ENCODE assay signal across 11 mouse cellular contexts in the genomic region with DNA sequence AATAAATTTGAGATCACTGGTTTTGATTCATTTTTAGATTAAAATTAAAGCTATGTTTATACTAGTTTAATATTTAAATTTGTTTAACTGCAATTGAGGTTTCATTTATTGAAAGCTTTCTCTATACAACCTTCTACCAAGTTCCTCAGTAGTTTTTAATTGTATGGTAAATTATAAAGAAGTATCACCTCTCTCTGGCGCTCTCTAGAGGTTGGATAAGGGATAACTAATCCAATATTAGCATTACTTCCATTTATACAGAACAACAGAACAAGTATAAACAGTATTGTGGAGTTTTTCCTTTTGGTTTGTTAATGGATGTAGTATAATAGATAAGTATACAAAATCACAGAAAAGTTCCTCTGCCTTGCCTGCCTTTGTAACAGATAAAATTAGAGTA. TPM values are rescaled to one million over a fixed set of nuclear protein-coding genes. Genes with fewer than 3 reads are reported as not detected.
DNase-seq lines count a peak whose midpoint lies in the region; ATAC-seq and TF ChIP-seq lines count a peak whose summit lies in the region.
"Had no signal": no experiment of that assay in that cellular context is flagged by ENCODE, and none has a peak within 500 bp of the region (broad histone marks: within the 10 kb centered on the region; RNA-seq: fewer than 3 reads in every experiment).

No protein-coding gene starts in this region.

- no peaks in the 10 kb centered on the region for H3K27me3 ChIP-seq in hindbrain, postnatal 0 days (ENCODE audit: insufficient read depth, low read length)
- no peaks in the 10 kb centered on the region for H3K27me3 ChIP-seq in hindbrain, embryonic 10.5 days (ENCODE audit: insufficient read depth, poor library complexity, severe bottlenecking)
- no peaks in the 10 kb centered on the region for H3K27me3 ChIP-seq in E14TG2a.4 (ENCODE audit: insufficient read depth, low read length)
- H3K27me3 ChIP-seq: embryonic facial prominence, embryonic 13.5 days; heart, embryonic 15.5 days had no signal

- no peak overlapping the region for H3K27ac ChIP-seq in hindbrain, postnatal 0 days
- H3K27ac ChIP-seq in hindbrain, embryonic 10.5 days, result no peak overlapping the region
- H3K27ac ChIP-seq: embryonic facial prominence, embryonic 13.5 days; heart, embryonic 15.5 days had no signal

- H3K36me3 ChIP-seq in hindbrain, postnatal 0 days (ENCODE audit: insufficient read depth, low read length), result peaks cover 28% of the 10 kb centered on the region
- peaks cover 83% of the 10 kb centered on the region for H3K36me3 ChIP-seq in hindbrain, embryonic 10.5 days
- peaks cover 67% of the 10 kb centered on the region for H3K36me3 ChIP-seq in E14TG2a.4 (ENCODE audit: insufficient read depth, low read length)

- no peaks in the 10 kb centered on the region for H3K4me1 ChIP-seq in hindbrain, postnatal 0 days (ENCODE audit: insufficient read depth, low read length)
- H3K4me1 ChIP-seq in hindbrain, embryonic 10.5 days (replicated peaks), result no peaks in the 10 kb centered on the region
- no peaks in the 10 kb centered on the region for H3K4me1 ChIP-seq in E14TG2a.4 (replicated peaks; ENCODE audit: low read depth, low read length)
- H3K4me1 ChIP-seq: embryonic facial prominence, embryonic 13.5 days; heart, embryonic 15.5 days had no signal

- peak; percentile 58 for TF ChIP-seq CTCF in hindbrain, postnatal 0 days (IDR thresholded peaks at IDR 0.05; ENCODE audit: low read depth)
- TF ChIP-seq CTCF in E14TG2a.4 (conservative IDR thresholded peaks at IDR 0.05; ENCODE audit: low read length), result peak; percentile 71

- H3K9ac ChIP-seq in hindbrain, postnatal 0 days (replicated peaks; ENCODE audit: low read length), result no peak overlapping the region
- H3K9ac ChIP-seq: embryonic facial prominence, embryonic 13.5 days; heart, embryonic 15.5 days had no signal

- no peak overlapping the region for H3K4me3 ChIP-seq in hindbrain, postnatal 0 days (ENCODE audit: low read length)
- no peak overlapping the region for H3K4me3 ChIP-seq in hindbrain, embryonic 10.5 days
- H3K4me3 ChIP-seq in E14TG2a.4 (replicated peaks; ENCODE audit: low read length), result no peak overlapping the region
- H3K4me3 ChIP-seq: embryonic facial prominence, embryonic 13.5 days; heart, embryonic 15.5 days had no signal

- 7% methylated on average over 1 of the region's 1 CpGs for WGBS in hindbrain, postnatal 0 days
- 46% methylated on average over 1 of the region's 1 CpGs for WGBS in hindbrain, embryonic 10.5 days

- peak; percentile 71 for DNase-seq in hindbrain, postnatal 0 days (ENCODE audit: low spot score)
- no peak for DNase-seq in hindbrain, embryonic 10.5 days (ENCODE audit: low spot score)
- peak; percentile 55 for DNase-seq in 3T3-L1 (ENCODE audit: low read depth, low spot score)
- peak; percentile 0 for DNase-seq in fibroblast of lung, adult 2 months (ENCODE audit: low read depth)
- no peak for DNase-seq in spleen, adult 12 weeks (ENCODE audit: low spot score)
- DNase-seq in kidney, postnatal 25 days, result no peak
- DNase-seq in urinary bladder, postnatal 36 days (ENCODE audit: low spot score in 2 of 2), result no peak
- DNase-seq: spleen, adult 18-20 months had no signal

- no peaks in the 10 kb centered on the region for H3K9me3 ChIP-seq in hindbrain, postnatal 0 days (ENCODE audit: low read length)
- no peaks in the 10 kb centered on the region for H3K9me3 ChIP-seq in hindbrain, embryonic 10.5 days
- no peaks in the 10 kb centered on the region for H3K9me3 ChIP-seq in E14TG2a.4 (ENCODE audit: low read length)
- H3K9me3 ChIP-seq: embryonic facial prominence, embryonic 13.5 days; heart, embryonic 15.5 days had no signal

- no peak overlapping the region for H3K4me2 ChIP-seq in hindbrain, postnatal 0 days (ENCODE audit: low read depth, low read length)
- H3K4me2 ChIP-seq: embryonic facial prominence, embryonic 13.5 days; heart, embryonic 15.5 days had no signal

- ATAC-seq in hindbrain, postnatal 0 days, result no peak

RNA-seq across cellular contexts. Expression of a gene that starts 17.2 kb away (rescaled TPM):
- 99.6 and 102 TPM in 2 replicates for total RNA-seq in hindbrain, postnatal 0 days (2014; rRNA removed)
- polyA plus RNA-seq in hindbrain, postnatal 0 days (2015; fragmentation: Nextera tagmentation; extraction: Ambion mirVana), result 172 and 175 TPM in 2 replicates
- 251 and 292 TPM in 2 replicates for polyA plus RNA-seq in hindbrain, embryonic 10.5 days (2016; fragmentation: Nextera tagmentation; extraction: Ambion mirVana)

RNA-seq across cellular contexts. Expression of a gene that starts 58.9 kb away (rescaled TPM):
- 15.0 and 16.0 TPM in 2 replicates for total RNA-seq in hindbrain, postnatal 0 days (2014; rRNA removed)
- polyA plus RNA-seq in hindbrain, postnatal 0 days (2015; fragmentation: Nextera tagmentation; extraction: Ambion mirVana), result 29.4 and 29.5 TPM in 2 replicates
- 5.2 and 5.3 TPM in 2 replicates for polyA plus RNA-seq in hindbrain, embryonic 10.5 days (2016; fragmentation: Nextera tagmentation; extraction: Ambion mirVana)

Comparison
In these comparisons a context has a peak if more than half of its experiments do, and no peak if none do; other contexts are left out.
1. DNase-seq: peak in hindbrain, postnatal 0 days (single experiment), 3T3-L1 (single experiment) and fibroblast of lung, adult 2 months (single experiment); none in hindbrain, embryonic 10.5 days (single experiment), spleen, adult 12 weeks (single experiment), kidney, postnatal 25 days (0 of 2) and urinary bladder, postnatal 36 days (0 of 2).